Mouse (Mus musculus) ovary, postnatal 14 days (tissue): ENCODE measurements around the gene Msrb3.

Source experiments
- DNase-seq: peaks from one replicate; pipeline ENCODE4 v3.0.0; 2022; ENCODE audit warnings: low spot score

The Msrb3 gene

GRCm38 (mm10) chr10:120861674-120862073 is 37.2 kb downstream of the Msrb3 start:
- DNase-seq, result no peak

DNA sequence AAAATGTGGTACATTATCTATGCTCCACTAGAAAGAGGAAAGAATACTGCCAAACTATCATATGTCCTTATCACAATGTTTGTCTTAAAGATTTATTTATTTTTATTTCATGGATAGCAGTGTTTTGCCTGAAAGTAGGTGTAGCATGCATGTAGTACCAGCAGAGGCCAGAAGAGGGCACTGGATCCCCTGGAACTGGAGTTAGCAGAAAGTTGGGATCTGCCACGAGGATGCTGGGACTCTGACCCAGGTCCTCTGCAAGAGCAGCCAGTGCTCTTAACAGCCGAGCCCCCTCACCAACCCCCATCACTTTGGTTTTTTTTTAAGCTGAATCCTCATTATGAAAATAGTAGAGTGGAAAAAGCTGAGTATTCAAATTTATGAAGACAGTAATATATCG is 37.7 kb downstream of the Msrb3 start:
- no peak for DNase-seq

- no peak for DNase-seq
Measured at GRCm38 (mm10) chr10:120857531-120858001, 41.3 kb downstream of the Msrb3 start.

- no peak for DNase-seq
Measured at GRCm38 (mm10) chr10:120854329-120854728, 44.6 kb downstream of the Msrb3 start.

- no peak for DNase-seq
Measured at GRCm38 (mm10) chr10:120853816-120854215, 45.1 kb downstream of the Msrb3 start.

GRCm38 (mm10) chr10:120851196-120851781 is 47.6 kb downstream of the Msrb3 start:
- DNase-seq, result no peak

DNA sequence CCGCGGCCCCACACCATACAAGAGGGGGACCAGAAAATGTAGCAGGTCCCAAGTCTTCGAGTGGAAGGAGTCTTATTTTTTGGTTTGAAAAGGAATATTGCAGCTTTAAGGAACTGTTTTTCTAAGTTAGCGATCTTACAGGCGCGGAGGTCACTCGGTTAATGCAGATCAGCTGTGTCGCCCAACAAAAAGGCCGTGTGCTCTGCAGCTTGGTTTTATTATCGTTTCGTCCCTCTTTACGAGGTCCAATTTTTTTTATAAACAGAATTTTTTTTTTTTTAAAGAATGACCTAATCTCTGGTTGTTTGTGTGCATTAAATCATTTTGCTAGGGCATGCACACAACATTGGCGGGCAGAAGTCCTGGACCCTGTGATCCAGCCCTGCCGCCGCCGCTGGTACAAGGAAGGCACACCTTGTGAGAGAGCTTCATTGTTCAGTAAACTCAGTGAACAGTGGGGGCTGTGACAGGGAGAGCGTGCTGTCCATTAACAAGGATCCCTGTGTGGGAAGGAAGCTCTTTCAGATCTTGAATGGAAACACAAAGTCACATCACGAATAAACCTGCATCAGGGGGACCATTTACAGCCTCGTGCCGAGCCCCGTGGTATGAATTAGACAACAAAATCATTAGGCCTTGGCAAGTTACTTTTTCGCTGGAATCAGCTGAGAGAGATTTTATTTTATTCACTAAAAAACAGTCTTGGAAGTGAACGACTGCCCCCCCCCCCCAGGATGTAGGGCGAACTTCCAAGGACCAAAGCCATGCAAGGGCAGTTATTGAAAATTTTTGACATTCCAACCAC is 48.3 kb downstream of the Msrb3 start:
- no peak for DNase-seq

GRCm38 (mm10) chr10:120848677-120849076 is 50.2 kb downstream of the Msrb3 start:
- no peak for DNase-seq

DNA sequence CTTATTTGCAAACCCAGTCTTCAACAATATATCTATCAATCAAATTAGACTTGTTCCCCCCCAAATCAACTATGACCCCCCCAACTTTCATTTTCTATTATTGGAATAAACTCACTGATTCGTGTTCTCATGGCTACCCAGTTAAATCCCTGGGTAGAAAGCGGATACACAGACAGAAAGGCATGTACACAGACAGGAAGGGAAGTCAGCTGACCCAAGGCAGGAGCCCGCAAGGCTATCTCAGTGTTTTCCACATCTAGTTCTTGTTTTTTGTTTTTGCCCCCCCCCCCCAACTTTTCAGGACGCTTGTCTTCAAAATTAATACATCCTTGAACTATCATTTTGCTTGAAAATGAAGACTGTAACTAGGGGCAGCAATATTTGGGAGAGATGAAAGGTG is 51.1 kb downstream of the Msrb3 start:
- DNase-seq, result no peak

- no peak for DNase-seq
Measured at GRCm38 (mm10) chr10:120839966-120840365, 58.9 kb downstream of the Msrb3 start.

- no peak for DNase-seq
Measured at GRCm38 (mm10) chr10:120834531-120834930, 64.4 kb downstream of the Msrb3 start.

- DNase-seq, result no peak
Measured at GRCm38 (mm10) chr10:120833836-120834235, 65.1 kb downstream of the Msrb3 start.

DNA sequence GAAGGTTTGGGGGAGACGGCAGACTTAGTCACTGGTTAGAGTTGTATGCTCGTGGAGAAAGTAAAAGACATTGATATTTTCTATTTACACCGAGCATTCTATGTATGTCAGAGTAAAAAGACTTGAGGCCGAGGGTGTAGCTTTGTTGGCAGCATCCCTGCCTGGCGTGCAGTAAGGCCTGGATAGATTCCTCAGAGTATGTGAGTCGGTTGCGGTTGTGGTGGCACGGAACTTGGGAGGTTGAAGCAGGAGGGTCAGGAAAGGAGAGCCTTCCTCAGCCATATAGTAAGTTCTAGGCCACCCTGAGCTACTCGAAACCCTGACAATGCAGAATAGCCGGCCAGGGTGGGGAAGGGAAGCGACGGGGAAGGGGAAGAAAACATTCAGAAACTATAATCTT is 71.1 kb downstream of the Msrb3 start:
- no peak for DNase-seq

- no peak for DNase-seq
Measured at GRCm38 (mm10) chr10:120826795-120827669, 71.9 kb downstream of the Msrb3 start.

DNA sequence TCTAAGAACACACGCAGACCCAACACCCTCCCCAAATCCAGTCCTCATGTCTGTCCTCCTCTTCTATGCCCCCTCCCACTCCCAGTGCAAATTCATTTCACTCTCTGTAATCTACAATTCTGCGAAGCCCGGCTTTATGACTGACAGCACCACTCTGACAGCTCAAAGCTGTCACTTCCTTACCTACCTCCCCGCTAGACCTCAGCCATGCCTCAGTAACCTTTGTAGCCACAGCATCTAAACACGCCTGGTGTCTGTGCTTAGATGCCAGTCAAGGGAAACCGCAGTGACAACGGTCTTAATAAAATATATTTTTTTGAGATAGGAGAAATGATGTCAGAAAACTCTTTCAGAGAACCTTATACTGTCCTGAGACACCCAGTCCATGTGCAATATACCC is 72.5 kb downstream of the Msrb3 start:
- no peak for DNase-seq

- no peak for DNase-seq
Measured at GRCm38 (mm10) chr10:120825594-120825993, 73.3 kb downstream of the Msrb3 start.

GRCm38 (mm10) chr10:120821491-120822358 is 77.2 kb downstream of the Msrb3 start:
- no peak for DNase-seq

GRCm38 (mm10) chr10:120820781-120821300 is 78.1 kb downstream of the Msrb3 start:
- no peak for DNase-seq

GRCm38 (mm10) chr10:120815290-120815689 is 83.6 kb downstream of the Msrb3 start:
- no peak for DNase-seq

DNA sequence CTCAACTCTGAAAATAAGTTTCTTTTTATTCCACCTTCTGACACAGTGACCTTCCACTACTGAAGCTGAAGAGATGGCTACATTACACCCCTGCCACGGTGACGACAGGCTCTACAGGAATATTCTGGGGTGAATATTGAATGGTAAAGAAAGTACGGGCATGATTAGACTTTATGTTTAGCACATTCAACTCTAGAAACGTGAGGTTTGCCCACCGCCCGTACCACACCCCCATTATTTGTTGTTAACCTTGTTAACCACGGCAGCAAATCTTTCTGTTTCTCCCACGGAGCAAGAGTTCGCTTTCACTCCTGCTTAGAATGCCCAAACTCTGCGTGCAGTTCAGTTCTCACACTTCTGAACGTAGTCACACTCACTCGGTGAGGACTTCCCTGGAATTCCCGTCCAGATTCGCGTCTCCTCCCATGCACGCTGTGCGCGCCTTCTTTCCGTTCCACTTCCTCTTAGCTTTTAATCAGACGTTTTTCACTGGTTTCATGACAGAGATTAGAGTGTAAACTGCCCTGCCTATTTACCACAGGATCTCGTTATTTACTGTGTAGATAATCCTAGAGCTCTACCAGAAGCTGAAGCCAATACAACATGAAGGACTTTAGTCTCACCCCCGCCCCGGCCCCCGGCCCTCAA is 87.0 kb downstream of the Msrb3 start:
- DNase-seq, result no peak
